In genomic region chr9:103413457-103413856, GRCm38 (mm10) we compare ENCODE assay signal across 21 mouse cellular contexts. TPM values are rescaled to one million over a fixed set of nuclear protein-coding genes. Genes with fewer than 3 reads are reported as not detected.
DNase-seq lines count a peak whose midpoint lies in the region; ATAC-seq and TF ChIP-seq lines count a peak whose summit lies in the region.
"Had no signal": no experiment of that assay in that cellular context is flagged by ENCODE, and none has a peak within 500 bp of the region (broad histone marks: within the 10 kb centered on the region; RNA-seq: fewer than 3 reads in every experiment).

No protein-coding gene starts in this region.

- H3K4me3 ChIP-seq in lung, embryonic 14.5 days (ENCODE audit: low read depth, low read length) = no peak overlapping the region
- no peak overlapping the region for H3K4me3 ChIP-seq in embryonic facial prominence, embryonic 10.5 days
- no peak overlapping the region for H3K4me3 ChIP-seq in embryonic facial prominence, embryonic 15.5 days (replicated peaks)
- no peak overlapping the region for H3K4me3 ChIP-seq in layer of hippocampus, adult 2 months
- H3K4me3 ChIP-seq: forebrain, embryonic 15.5 days; heart, embryonic 13.5 days had no signal

- ATAC-seq in lung, embryonic 14.5 days (ENCODE audit: insufficient read depth) = peak; percentile 20; the same call in 1 of the 2 replicates
- ATAC-seq in embryonic facial prominence, embryonic 15.5 days (ENCODE audit: insufficient number of reproducible peaks, low FRiP score, low TSS enrichment, low read depth) = peak; percentile 49; the same call in 1 of the 2 replicates
- ATAC-seq: CD4-positive, CD25-positive, alpha-beta regulatory T cell, adult 4 months; forebrain, embryonic 15.5 days; hindbrain, embryonic 16.5 days; inflammation-experienced regulatory T-cells, adult 6 months; intestine, postnatal 0 days had no signal

- no peak for TF ChIP-seq CTCF in lung, embryonic 14.5 days (IDR thresholded peaks at IDR 0.05; ENCODE audit: low read depth)
- TF ChIP-seq CTCF in layer of hippocampus, adult 2 months (conservative IDR thresholded peaks at IDR 0.05) = no peak

- H3K27ac ChIP-seq in lung, embryonic 14.5 days (ENCODE audit: low read depth) = no peak overlapping the region
- no peak overlapping the region for H3K27ac ChIP-seq in embryonic facial prominence, embryonic 10.5 days (replicated peaks)
- no peak overlapping the region for H3K27ac ChIP-seq in embryonic facial prominence, embryonic 15.5 days (replicated peaks)
- no peak overlapping the region for H3K27ac ChIP-seq in layer of hippocampus, adult 2 months
- H3K27ac ChIP-seq: forebrain, embryonic 15.5 days; heart, embryonic 13.5 days had no signal

- H3K4me1 ChIP-seq in lung, embryonic 14.5 days (ENCODE audit: insufficient read depth) = peaks cover 15% of the 10 kb centered on the region; the same call in 1 of the 2 replicates
- peaks cover 24% of the 10 kb centered on the region for H3K4me1 ChIP-seq in embryonic facial prominence, embryonic 10.5 days
- peaks cover 21% of the 10 kb centered on the region for H3K4me1 ChIP-seq in embryonic facial prominence, embryonic 15.5 days

- H3K4me2 ChIP-seq in lung, embryonic 14.5 days = no peak overlapping the region
- no peak overlapping the region; the same call in 1 of the 2 replicates for H3K4me2 ChIP-seq in embryonic facial prominence, embryonic 15.5 days (replicated peaks)
- H3K4me2 ChIP-seq: forebrain, embryonic 15.5 days; heart, embryonic 13.5 days had no signal

- DNase-seq in embryo, embryonic 11 days = peak; percentile 30
- no peak for DNase-seq in embryo, embryonic 9.5 days (ENCODE audit: extremely low spot score)
- DNase-seq in lung, embryonic 14.5 days = peak; percentile 44
- DNase-seq in lung, postnatal 10 days = no peak
- DNase-seq in embryonic facial prominence, embryonic 10.5 days (ENCODE audit: low spot score) = peak; percentile 18
- no peak for DNase-seq in frontal cortex, adult 2 months (ENCODE audit: extremely low spot score in 1 of 2, low spot score in 1 of 2)
- DNase-seq in layer of hippocampus, adult 2 months (ENCODE audit: low spot score in 2 of 2) = no peak
- DNase-seq: adrenal gland, postnatal 14 days; B cell, adult 2 months; cerebellum, adult 2 months; cerebellum, postnatal 10 days; gastrocnemius, postnatal 10 days; heart, postnatal 36 days had no signal

- WGBS in lung, embryonic 14.5 days = 34% methylated on average over 9 of the region's 9 CpGs
- WGBS in embryonic facial prominence, embryonic 10.5 days = 42% methylated on average over 9 of the region's 9 CpGs
- WGBS in embryonic facial prominence, embryonic 15.5 days = 21% methylated on average over 9 of the region's 9 CpGs

- no peak overlapping the region for H3K9ac ChIP-seq in lung, embryonic 14.5 days
- no peak overlapping the region for H3K9ac ChIP-seq in embryonic facial prominence, embryonic 15.5 days
- H3K9ac ChIP-seq: forebrain, embryonic 15.5 days; heart, embryonic 13.5 days had no signal

- H3K36me3 ChIP-seq in lung, embryonic 14.5 days (ENCODE audit: insufficient read depth) = no peaks in the 10 kb centered on the region
- no peaks in the 10 kb centered on the region for H3K36me3 ChIP-seq in embryonic facial prominence, embryonic 10.5 days (replicated peaks)
- no peaks in the 10 kb centered on the region for H3K36me3 ChIP-seq in embryonic facial prominence, embryonic 15.5 days
- H3K36me3 ChIP-seq: forebrain, embryonic 15.5 days; G1E; heart, embryonic 13.5 days had no signal

- no peaks in the 10 kb centered on the region for H3K9me3 ChIP-seq in lung, embryonic 14.5 days (ENCODE audit: low read depth, low read length)
- H3K9me3 ChIP-seq in embryonic facial prominence, embryonic 10.5 days = no peaks in the 10 kb centered on the region
- H3K9me3 ChIP-seq in embryonic facial prominence, embryonic 15.5 days (replicated peaks) = no peaks in the 10 kb centered on the region
- H3K9me3 ChIP-seq: forebrain, embryonic 15.5 days; G1E; heart, embryonic 13.5 days had no signal

- H3K27me3 ChIP-seq in lung, embryonic 14.5 days (ENCODE audit: insufficient read depth, low read length) = no peaks in the 10 kb centered on the region
- H3K27me3 ChIP-seq in embryonic facial prominence, embryonic 10.5 days (replicated peaks; ENCODE audit: low read depth, poor library complexity, severe bottlenecking) = no peaks in the 10 kb centered on the region
- no peaks in the 10 kb centered on the region for H3K27me3 ChIP-seq in embryonic facial prominence, embryonic 15.5 days
- H3K27me3 ChIP-seq: forebrain, embryonic 15.5 days; heart, embryonic 13.5 days had no signal

RNA-seq across cellular contexts. Expression of gene Cdv3, which starts 47.8 kb away (rescaled TPM):
- polyA plus RNA-seq in lung, embryonic 14.5 days (2014; fragmentation: Nextera tagmentation; extraction: Ambion mirVana) = 92.0 and 93.4 TPM in 2 replicates
- 184 and 185 TPM in 2 replicates for polyA plus RNA-seq in embryonic facial prominence, embryonic 10.5 days (2016; fragmentation: Nextera tagmentation; extraction: Ambion mirVana)
- 97.0 and 98.6 TPM in 2 replicates for polyA plus RNA-seq in embryonic facial prominence, embryonic 15.5 days (2015; fragmentation: Nextera tagmentation; extraction: Ambion mirVana)
- 53.9 TPM in 2 replicates for polyA plus RNA-seq in frontal cortex, adult 2 months (2012; rRNA removed)
- total RNA-seq in layer of hippocampus, adult 2 months (2021) = 10 to 100 TPM; 69.3 to 72.9 TPM

Comparison
In these comparisons a context has a peak if more than half of its experiments do, and no peak if none do; other contexts are left out.
1. DNase-seq: peak in embryo, embryonic 11 days (single experiment), lung, embryonic 14.5 days (single experiment) and embryonic facial prominence, embryonic 10.5 days (single experiment); none in embryo, embryonic 9.5 days (single experiment), lung, postnatal 10 days (single experiment), frontal cortex, adult 2 months (0 of 2) and layer of hippocampus, adult 2 months (0 of 2).